Mouse (Mus musculus) lung, adult 2 months (tissue): Measurements from ENCODE around the gene Gm17660. TPM values are rescaled to one million over a fixed set of nuclear protein-coding genes. Genes with fewer than 3 reads are reported as not detected.
A peak's percentile ranks its signal among the peaks of the same experiment; 100 is the strongest.

Source experiments
- DNase-seq: peaks from one replicate; pipeline ENCODE4 v3.0.0; 2022
- H3K4me1 ChIP-seq: fragments of 200-500 bp; 2 replicates; pipeline ENCODE4 v1.6.1; 2011; ENCODE audit warnings: low read length; ENCODE audit not compliant: control insufficient read depth, insufficient read depth
- H3K4me3 ChIP-seq: fragments of 200-500 bp; replicated peaks from 2 replicates; pipeline ENCODE3; 2011; ENCODE audit warnings: low read depth, mild to moderate bottlenecking, control low read depth, low read length; ENCODE audit errors: extremely low read depth
- CTCF ChIP-seq: fragments of 200-500 bp; IDR thresholded peaks from 2 replicates; pipeline ENCODE4 v1.5.1; 2011; ENCODE audit warnings: mild to moderate bottlenecking, low read length, control low read depth; ENCODE audit not compliant: insufficient read depth
- POLR2A ChIP-seq: fragments of 200-500 bp; IDR thresholded peaks from 2 replicates; pipeline ENCODE4 v1.6.1; 2011; ENCODE audit warnings: low read depth, mild to moderate bottlenecking, control low read depth, low read length, borderline replicate concordance; ENCODE audit errors: extremely low read depth
- WGBS: fragments of 180-500 bp; shearing (Covaris S2); methylation state at CpG from one replicate; pipeline ENCODE4 v1.1.7; 2018; 5-methylcytosine and 5-hydroxymethylcytosine counted together
- polyA plus RNA-seq: library from polyadenylated mRNA; depleted of rRNA; stranded (reverse); fragments of >200 nt; gene quantifications from 2 replicates; pipeline ENCODE4 v1.2.3, GENCODE M21; 2012

Gene Gm17660
- polyA plus RNA-seq, 1 experiment = not detected

DNA sequence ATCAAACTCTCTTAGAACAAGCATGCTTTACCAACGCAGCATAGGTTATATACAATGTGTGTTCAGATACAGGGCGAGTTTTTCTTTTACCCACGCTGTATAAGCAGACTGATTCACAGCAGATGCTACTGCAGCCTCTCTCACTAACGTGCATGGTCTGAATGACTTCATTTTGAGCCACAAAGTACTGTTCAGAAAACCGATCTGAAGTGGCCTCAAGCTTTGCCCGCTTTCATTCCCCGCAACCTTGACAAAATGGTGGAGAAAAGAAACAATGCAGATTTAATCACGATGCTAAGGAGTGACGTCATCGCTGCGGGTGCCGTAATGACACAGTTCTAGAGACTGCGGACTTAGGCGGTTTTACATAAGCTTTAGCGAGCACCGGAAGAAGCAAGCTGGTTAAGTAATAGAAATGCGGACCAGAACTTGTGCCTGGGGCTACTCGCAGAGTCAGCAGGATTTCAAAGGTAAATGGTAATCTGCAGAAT is 31.5 kb upstream of the Gm17660 start:
- H3K4me3 ChIP-seq = no peak overlapping the region
- WGBS = 15% methylated on average over 18 of the region's 18 CpGs

DNA sequence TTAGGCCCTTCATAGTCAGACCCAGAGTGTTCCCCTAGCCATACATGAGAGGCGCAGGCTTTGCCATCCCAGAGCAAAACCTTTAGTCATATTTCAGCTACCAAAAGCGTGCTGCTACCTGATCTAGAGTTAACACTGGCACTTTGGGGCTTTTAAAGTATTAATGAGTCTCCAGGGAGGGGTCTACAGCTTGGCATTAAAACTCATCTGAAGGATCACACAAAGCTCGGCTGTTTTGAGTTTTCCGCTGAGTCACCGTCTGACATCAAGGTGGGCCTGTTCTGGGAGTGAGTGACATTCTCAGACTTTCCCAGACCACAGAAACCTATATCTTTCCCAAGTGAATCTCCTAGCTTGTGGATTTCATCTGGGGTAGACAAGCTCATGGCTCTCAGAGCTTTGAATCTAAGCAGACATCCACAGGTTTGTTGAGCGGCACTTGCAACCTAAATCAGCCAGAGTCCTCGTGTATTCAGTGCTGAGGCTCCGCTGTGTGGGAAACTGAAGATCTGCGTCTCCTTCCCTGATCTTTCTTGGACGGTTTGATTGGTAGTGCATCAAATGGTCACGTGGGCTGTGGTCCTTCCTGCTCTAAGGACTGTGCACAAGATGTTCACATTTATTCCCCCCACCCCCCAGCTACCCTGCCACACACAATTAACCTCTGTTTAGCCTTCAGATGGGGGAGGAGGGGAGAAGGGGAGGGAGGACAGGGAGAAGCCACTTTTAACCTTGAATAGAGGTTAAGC is 30.9 kb upstream of the Gm17660 start:
- Histone ChIP-seq H3K4me1 (peaks cover 10% of the 10 kb centered on the region; the same call in 1 of the 2 replicates), H3K4me3 (no peak overlapping the region)
- WGBS = 56% methylated on average over 11 of the region's 11 CpGs
- no peak for TF ChIP-seq POLR2A
- TF ChIP-seq CTCF = no peak
- no peak for DNase-seq

More for the DNA sequence above, 31.5 kb upstream of the Gm17660 start:
- no peak for DNase-seq
- H3K4me1 ChIP-seq = peaks cover 10% of the 10 kb centered on the region; the same call in 1 of the 2 replicates
- TF ChIP-seq CTCF (no peak), POLR2A (no peak)

DNA sequence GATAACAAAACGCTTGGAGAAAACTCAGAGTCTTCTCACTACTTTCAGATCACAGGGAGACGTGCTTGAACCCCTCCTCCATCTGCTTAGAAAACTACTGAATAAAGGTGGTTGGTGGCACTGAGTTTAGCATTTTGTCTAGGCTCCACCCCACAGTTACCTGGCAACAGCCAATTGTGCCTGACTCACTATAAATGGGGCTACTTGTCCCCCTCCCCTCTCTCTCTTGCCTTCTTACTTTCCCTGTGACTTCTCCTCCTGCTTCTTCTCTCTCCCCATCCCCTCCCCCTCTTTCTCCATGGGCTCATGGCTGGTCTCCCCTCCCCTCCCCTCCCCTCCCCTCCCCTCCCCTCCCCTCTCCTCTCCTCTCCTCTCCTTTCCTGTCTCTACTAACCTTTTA is 26.7 kb upstream of the Gm17660 start:
- WGBS = 76% methylated on average over 2 of the region's 2 CpGs
- no peak for TF ChIP-seq CTCF
- no peak for TF ChIP-seq POLR2A
- Histone ChIP-seq H3K4me1 (peaks cover 5% of the 10 kb centered on the region; the same call in 1 of the 2 replicates), H3K4me3 (no peak overlapping the region)
- no peak for DNase-seq

DNA sequence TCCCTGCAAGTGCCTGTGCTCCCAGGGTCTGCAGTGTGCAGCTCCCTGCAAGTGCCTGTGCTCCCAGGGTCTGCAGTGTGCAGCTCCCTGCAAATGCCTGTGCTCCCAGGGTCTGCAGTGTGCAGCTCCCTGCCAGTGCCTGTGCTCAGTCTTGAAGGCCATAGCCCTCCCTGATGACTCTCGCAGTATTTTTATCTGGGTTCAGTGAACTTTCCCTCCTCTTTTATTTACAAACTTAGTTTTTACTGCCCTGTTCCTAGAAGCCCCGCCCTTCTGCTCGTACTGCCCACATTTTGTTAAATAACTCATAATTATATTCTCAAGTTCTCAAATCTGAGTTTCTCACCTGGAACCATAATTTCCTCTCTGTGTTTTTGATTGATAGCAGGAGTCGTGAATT is 25.8 kb upstream of the Gm17660 start:
- TF ChIP-seq POLR2A = no peak
- TF ChIP-seq CTCF = no peak
- peaks cover 5% of the 10 kb centered on the region; the same call in 1 of the 2 replicates for H3K4me1 ChIP-seq
- 49% methylated on average over 4 of the region's 4 CpGs for WGBS
- no peak overlapping the region for H3K4me3 ChIP-seq
- no peak for DNase-seq

DNA sequence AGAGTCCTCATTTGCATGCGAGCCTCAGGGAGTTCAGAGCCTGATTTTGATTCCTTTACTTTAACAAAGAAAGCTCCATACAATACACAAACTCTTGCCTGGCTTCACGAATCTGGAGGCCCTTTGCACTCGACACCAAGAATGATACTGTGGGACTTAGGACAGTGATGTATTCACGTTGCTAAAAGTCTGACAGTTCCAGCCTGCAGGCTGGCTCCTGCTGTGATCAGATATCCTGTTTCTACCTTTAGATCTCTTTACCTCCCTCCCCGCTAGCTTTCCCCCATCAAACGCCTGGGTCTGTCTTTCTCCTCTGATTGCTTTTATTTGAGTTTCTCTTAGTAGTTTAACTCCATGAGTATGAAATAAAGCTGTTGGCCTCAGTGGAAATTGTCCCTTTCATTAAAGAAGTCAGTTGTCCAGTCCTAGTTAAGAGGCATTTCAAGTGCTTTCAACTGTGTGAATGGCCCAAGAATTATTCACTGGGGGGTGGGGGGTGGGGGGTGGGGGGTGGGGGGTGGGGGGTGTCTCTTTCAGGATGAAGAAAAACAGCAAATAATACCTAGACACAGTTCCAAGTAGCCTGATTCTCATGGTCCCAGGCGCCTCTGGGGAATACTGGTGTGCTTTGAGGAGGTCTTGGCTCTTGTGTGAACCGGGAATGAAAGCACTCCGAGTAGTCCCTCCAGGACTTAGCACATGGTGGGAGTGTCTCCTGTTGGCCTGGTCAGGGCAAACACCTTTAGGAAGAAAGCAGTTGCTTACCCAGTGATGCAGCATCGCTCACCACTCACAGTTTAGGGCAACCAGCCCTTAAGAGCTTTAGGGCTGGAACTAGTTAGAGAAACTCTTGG is 24.5 kb upstream of the Gm17660 start:
- WGBS = 54% methylated on average over 10 of the region's 10 CpGs
- TF ChIP-seq CTCF (no peak), POLR2A (no peak)
- Histone ChIP-seq H3K4me1 (peaks cover 3% of the 10 kb centered on the region; the same call in 1 of the 2 replicates), H3K4me3 (no peak overlapping the region)
- DNase-seq = no peak

DNA sequence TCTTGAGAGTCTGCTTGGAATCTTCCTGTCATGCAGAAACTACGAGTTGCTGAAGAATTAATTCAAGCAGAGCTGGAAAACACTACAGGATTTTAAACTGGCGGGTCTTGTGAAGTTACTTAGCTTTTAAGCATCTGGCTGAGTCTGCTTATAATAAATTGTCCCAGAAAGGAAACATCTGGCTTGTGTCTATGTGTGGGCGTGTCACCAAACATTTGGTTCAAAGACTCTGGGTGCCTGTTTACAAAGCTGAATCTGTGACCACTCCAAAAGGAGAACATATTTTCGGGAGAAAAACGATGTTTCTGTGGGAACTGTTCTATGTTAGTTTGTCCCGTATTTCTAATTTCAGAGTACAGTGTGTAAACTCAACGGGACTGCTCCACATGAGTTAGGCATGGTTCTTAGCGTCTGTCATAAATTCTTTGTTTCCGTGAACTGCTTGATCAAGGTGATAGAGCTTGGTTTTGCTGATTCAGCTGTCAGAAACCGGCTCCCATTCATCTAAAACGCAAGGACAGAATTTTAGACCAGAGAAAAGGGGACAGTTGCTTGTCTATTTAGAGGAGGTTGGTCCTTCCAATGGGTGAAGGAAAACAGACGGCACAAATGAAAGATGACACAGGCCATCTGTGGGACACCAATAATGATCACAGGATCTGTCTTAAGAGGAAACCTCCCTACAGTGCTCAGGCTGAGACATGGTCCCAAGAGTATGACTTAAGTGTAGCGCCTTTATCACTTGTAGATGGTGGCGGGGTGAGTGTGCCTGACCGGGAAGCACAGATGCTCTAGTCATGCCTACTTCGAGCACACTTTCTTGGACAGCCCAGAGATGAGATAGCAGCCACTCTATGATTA is 18.9 kb upstream of the Gm17660 start:
- WGBS = 35% methylated on average over 16 of the region's 16 CpGs

DNA sequence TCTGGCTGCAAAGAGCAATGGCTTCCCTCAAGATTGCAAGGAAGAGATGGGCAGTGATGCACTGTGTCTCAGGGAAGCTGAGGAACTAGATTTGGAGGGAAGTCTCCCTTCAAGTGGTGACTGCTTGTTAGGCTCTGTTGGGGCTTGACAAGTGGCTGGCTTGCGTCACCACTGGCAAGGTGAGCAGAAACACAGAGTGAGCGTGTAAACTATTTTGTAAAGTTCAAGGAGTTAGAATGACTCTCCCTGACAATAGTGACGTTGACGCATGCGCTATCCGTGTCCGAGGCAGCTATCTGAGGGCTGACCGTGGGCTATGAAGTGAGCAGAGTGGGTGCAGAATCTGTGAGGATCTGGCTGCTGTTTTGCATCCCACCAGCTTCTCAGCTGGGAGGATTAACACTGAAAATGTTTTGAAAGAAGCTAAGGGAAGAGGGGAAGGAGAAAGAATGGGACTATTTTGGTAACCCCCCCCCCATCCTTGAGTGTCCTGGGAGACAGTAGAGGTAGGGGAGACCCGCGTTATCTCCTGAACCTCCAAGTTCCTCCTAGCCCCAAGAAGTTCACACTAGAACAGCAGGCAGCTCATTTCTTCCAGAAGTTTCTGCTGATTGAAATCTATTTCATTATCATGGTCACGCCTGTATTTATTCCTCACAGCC is 18.1 kb upstream of the Gm17660 start:
- 37% methylated on average over 11 of the region's 11 CpGs for WGBS

More for the DNA sequence above, 18.9 kb upstream of the Gm17660 start:
- no peak for DNase-seq
- no peak overlapping the region for H3K4me3 ChIP-seq
- H3K4me1 ChIP-seq = peaks cover 12% of the 10 kb centered on the region
- TF ChIP-seq POLR2A (no peak), CTCF (no peak)

DNA sequence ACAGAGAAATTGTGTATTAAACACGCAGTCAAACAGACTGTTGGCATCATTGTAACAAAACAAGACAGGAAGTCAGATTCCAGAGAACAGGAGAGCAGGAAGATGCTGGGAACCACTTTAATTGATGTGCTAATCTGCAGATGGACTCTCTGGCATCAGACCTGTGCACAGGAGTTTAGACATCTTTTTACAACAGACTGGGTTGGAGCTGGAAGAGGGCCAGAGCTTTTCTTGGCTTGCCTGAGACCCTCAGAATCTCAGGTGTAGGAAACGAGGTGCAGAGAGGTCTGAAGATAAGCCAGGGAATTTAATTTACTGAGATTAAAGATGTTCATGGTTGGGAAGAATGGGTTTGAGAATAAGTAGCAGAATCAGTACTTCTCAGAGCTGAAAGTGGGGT is 12.3 kb upstream of the Gm17660 start:
- TF ChIP-seq POLR2A = no peak
- no peak for TF ChIP-seq CTCF
- H3K4me1 ChIP-seq = no peaks in the 10 kb centered on the region
- no peak overlapping the region for H3K4me3 ChIP-seq
- no peak for DNase-seq
- WGBS = 49% methylated on average over 2 of the region's 2 CpGs

More for the DNA sequence above, 18.1 kb upstream of the Gm17660 start:
- Histone ChIP-seq H3K4me3 (no peak overlapping the region), H3K4me1 (peaks cover 12% of the 10 kb centered on the region)
- no peak for TF ChIP-seq CTCF
- TF ChIP-seq POLR2A = no peak
- DNase-seq = peak; percentile 41
